Mouse (Mus musculus) thymus, postnatal 14 days (tissue): Measurements from ENCODE around the gene Acads.
"Not testable (repeated sequence)": the region's sequence is repeated elsewhere in the genome, so short reads cannot be mapped to it uniquely, and the experiment has no call there.

Experiments
- DNase-seq: peaks from one replicate; pipeline ENCODE4 v3.0.0; 2021

Gene Acads

DNA sequence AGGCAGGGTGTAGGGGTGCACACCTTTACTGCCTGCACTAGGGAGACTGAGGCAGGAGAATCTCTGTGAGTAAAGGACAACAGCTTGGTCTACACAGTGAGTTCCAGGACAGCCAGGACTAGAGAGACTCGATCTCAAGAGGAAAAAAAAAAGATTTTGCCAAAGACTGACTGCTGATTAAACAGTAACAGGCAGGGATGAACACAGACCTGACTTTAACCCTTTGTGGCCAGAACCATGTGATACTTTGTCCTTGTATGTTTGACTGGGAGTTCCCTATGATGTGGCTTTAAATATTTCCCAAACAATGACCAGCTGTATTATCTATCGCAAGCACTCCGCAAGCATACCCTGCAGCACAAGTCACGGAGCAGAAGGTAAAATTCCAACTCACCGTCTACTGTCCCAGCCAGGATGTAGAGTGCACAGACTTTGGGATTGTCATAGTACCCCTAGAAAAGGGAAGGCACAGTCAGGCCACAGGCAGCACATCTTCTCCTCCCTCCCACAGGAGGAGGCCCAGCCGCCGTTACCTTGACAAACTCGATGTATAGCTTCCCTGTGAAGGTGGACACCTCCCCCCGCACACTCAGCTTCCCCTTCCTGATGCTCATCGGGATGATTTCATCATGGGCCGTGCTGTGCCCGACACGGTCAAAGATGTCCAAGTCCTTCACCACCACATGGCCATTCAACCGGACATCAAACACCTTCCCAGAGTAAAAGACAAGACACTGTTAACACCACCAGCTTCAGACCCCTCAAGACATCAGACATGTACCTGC lies 30.7 kb upstream of the Acads start:
- no peak for DNase-seq

- not testable (repeated sequence) for DNase-seq
Measured at GRCm38 (mm10) chr5:115148872-115149271, 29.7 kb upstream of the Acads start.

DNA sequence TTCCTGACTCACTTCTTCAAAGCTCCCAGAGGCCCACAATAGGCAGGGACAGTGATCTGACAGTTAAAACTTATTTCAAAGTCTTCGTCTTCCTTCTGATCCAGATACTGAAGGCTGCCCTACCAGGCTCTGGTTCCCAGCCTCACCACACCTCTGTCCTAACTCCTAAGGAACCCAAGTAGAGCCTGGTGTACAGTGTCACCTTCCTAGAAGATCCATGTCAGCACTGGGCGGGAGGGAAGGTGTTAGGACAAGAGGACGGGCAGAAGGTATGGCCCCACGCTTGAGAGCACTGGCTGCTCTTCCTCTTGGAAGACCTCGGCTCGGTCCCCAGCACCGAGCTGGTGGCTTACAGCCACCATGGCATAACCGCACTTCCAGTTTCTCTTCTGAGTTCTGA lies 29.2 kb upstream of the Acads start:
- DNase-seq = no peak

GRCm38 (mm10) chr5:115147388-115147787 lies 28.2 kb upstream of the Acads start:
- no peak for DNase-seq

GRCm38 (mm10) chr5:115146747-115147130 lies 27.6 kb upstream of the Acads start:
- DNase-seq = no peak

GRCm38 (mm10) chr5:115145976-115146746 lies 27.0 kb upstream of the Acads start:
- DNase-seq = no peak

- DNase-seq = no peak
Measured at GRCm38 (mm10) chr5:115145253-115145968, 26.3 kb upstream of the Acads start.

DNA sequence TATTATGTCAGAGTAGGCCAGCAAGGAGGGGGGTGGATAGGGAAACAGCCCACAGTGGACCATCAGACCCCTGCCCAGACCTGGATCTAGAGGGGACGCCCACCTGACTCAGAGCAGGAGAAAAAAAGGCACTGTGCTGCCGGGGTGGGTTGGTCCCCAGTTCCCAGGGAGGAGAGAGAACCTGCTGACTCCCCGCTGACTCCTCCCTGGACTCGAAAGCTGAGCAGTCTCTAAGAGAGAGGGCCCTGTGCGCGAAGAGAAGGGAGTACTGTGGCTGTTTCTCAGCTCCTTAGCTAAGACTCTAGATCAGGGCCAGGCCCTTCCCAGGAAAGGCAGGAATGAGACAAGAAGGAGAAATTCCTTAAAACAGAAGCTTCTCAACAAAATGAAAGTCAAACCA lies 25.3 kb upstream of the Acads start:
- DNase-seq = no peak

GRCm38 (mm10) chr5:115143552-115143951 lies 24.4 kb upstream of the Acads start:
- DNase-seq = no peak

DNA sequence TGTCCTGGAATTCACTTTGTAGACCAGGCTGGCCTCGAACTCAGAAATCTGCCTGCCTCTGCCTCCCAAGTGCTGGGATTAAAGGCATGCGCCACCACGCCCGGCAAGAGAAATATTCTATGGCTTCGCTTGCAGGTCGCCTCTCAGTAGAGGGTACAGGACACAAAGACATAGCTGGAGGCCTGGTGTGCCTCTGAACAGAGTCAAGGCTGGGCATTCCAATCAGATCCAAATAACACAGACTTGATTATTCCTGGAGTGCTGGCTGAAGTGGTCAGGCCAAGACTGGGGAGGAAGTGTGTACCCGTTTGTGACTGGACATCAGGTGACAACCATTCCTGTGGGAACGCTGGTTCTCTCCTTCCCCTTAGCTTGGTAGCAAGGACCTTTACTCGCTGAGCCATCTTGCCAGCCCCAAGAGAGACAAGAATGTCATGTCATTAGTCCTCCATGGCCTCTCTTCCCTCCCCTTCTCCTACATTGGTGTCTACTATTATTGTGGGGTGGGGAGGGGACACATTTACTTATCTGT lies 23.1 kb upstream of the Acads start:
- no peak for DNase-seq

DNA sequence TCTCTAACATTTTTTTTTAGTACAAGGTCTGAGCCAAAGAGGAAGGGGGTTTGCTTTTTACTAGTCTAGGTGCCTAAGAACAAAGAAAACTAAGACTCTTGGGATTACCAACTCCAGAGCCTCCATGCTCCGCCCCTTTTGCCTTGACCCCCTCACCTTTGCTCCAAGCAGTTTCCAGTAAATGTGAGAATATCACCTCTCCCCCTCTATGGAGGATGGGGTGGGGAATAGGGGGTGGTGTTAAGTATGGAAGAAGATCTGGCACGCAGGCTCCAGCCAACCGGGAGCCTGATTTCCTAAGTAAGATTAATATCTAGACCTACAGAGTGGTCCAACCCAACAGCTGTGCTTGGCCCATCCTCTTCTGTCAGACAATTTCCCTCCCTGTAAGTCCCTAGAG lies 21.6 kb upstream of the Acads start:
- no peak for DNase-seq

- no peak for DNase-seq
Measured at GRCm38 (mm10) chr5:115139124-115139523, 20.0 kb upstream of the Acads start.

- DNase-seq = peak; percentile 94
Measured at GRCm38 (mm10) chr5:115134234-115135165, 15.4 kb upstream of the Acads start, which contains the start of gene Unc119b. TSS of gene Unc119b (minus strand) at chr5:115134975.

GRCm38 (mm10) chr5:115133358-115134066 lies 14.4 kb upstream of the Acads start:
- DNase-seq = no peak

DNA sequence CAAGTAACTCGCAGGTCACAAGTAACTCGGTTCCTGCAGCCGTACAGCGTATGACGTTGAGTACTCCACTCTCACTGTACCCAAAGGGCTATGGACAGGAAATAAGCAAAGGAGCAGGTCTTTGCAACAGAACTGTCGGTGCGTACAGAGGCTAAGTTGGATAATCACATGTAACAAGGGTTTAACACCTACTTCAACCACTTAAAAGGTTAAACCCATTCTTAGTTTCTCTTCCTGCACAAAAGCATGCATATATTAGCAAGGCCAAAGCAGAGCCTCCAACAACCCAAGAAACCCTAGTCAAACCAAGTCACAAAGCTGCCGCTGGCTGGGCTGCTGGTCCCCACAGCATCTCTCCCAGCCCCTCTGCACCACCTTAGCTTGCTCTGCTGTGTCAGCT lies 13.3 kb upstream of the Acads start:
- peak; percentile 34 for DNase-seq

GRCm38 (mm10) chr5:115129328-115129727 lies 10.2 kb upstream of the Acads start:
- DNase-seq = no peak

DNA sequence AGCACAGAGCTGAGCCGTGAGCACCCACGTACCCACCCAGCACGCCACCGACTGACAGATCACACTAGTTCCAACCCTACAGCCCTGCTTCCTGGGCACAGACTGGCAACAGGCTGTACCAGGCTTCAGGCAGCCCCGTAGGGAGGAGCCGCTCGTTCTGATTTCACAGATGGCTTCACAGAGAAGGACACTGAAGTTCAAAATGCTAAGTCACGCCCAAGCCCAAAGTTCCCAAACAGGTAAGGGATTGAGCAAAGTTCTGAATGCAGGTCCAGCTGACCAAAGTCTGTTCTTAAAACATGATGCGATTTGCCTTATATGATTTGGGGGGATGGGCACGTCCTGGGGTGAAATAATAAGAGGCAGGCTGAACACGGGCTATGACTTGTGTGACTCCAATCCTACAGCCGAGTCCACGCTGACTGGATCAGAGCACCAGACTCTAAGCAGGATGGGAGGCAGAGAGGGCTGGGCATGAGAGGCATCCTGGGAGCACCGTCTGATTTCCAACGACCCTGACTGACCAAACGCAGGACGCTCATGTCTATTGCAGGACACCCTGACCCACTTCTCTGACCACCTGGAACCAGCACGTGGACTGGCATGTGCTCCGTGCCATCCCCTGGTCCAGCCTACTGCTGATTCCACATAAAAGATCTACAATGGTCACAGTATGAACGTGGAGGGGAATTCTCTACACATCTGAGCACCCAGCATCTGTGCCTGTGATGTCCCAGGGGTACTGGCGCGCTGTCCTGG lies 8.5 kb upstream of the Acads start:
- no peak for DNase-seq

DNA sequence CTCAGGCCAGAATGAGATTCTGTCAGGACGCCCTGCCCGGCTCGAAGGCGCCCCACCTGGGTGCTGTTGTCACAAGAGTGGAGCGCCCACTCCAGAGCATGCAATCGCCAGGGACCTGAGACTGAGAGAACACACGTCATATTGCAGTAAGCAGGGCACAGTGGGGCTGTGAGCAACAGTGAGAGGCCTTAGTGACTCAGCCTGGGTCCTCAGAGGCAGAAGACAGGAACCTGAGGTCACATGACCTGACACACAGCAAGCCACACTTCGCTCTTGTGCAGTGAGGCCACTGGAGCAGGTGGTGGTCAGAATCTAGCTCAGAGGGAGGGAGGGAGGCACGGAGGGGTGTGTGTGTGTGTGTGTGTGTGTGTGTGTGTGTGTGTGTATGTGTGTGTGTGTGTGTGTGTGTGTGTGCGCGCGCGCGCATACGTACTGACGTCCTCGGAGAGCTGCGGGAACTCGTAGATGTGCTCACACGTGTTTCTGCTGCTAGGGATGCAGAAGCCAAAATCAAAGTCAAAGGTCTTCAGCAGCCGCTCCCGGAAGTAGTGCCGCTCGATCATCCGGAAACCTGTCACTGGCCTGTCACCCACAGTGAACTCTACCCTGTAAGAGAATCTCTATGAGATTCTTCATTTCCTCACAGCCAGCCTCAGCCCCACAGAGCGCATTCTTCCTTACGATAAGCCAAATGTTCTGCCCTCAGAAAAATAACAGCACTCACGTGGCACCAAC lies 7.6 kb upstream of the Acads start:
- DNase-seq = no peak

GRCm38 (mm10) chr5:115125211-115125871 lies 6.2 kb upstream of the Acads start:
- peak; percentile 90 for DNase-seq
